Mouse (Mus musculus): ENCODE measurements around the gene Pknox1. TPM values are rescaled to one million over a fixed set of nuclear protein-coding genes. Genes with fewer than 3 reads are reported as not detected.
A peak's percentile ranks its signal among the peaks of the same experiment; 100 is the strongest.
"Not testable (repeated sequence)": the region's sequence is repeated elsewhere in the genome, so short reads cannot be mapped to it uniquely, and the experiment has no call there.

Pknox1 gene
- 30.8 and 31.6 TPM in 2 replicates for total RNA-seq (2017)

- ATAC-seq (replicated peaks in 1 of 2; ENCODE audit: insufficient read depth in 1 of 2, low FRiP score in 2 of 2, low TSS enrichment in 1 of 2, low read depth in 1 of 2, poor library complexity in 2 of 2, severe bottlenecking in 2 of 2): peak; percentile 91 to 95
Observed at GRCm38 (mm10) chr17:31564015-31564857, at the start of gene Pknox1. Gene Pknox1, plus strand, starts transcription at chr17:31564734.

- ATAC-seq (replicated peaks in 1 of 2; ENCODE audit: insufficient read depth in 1 of 2, low FRiP score in 2 of 2, low TSS enrichment in 1 of 2, low read depth in 1 of 2, poor library complexity in 2 of 2, severe bottlenecking in 2 of 2): peak; percentile 47 to 59
Observed at GRCm38 (mm10) chr17:31519344-31519945, 45.1 kb upstream of the Pknox1 start.

- peak; percentile 95 to 98 for ATAC-seq (replicated peaks in 1 of 2; ENCODE audit: insufficient read depth in 1 of 2, low FRiP score in 2 of 2, low TSS enrichment in 1 of 2, low read depth in 1 of 2, poor library complexity in 2 of 2, severe bottlenecking in 2 of 2)
Observed at GRCm38 (mm10) chr17:31519946-31520838, 44.3 kb upstream of the Pknox1 start, which contains the start of the genes Wdr4 and Ndufv3. Gene Wdr4, minus strand, starts transcription at chr17:31519980. Gene Ndufv3, plus strand, starts transcription at chr17:31520115.

- ATAC-seq (replicated peaks in 1 of 2; ENCODE audit: insufficient read depth in 1 of 2, low FRiP score in 2 of 2, low TSS enrichment in 1 of 2, low read depth in 1 of 2, poor library complexity in 2 of 2, severe bottlenecking in 2 of 2): no peak
Observed at GRCm38 (mm10) chr17:31520895-31521294, 43.6 kb upstream of the Pknox1 start.

GRCm38 (mm10) chr17:31521948-31522347 lies 42.6 kb upstream of the Pknox1 start:
- ATAC-seq (replicated peaks in 1 of 2; ENCODE audit: insufficient read depth in 1 of 2, low FRiP score in 2 of 2, low TSS enrichment in 1 of 2, low read depth in 1 of 2, poor library complexity in 2 of 2, severe bottlenecking in 2 of 2): no peak

GRCm38 (mm10) chr17:31525114-31525513 lies 39.4 kb upstream of the Pknox1 start:
- ATAC-seq (replicated peaks in 1 of 2; ENCODE audit: insufficient read depth in 1 of 2, low FRiP score in 2 of 2, low TSS enrichment in 1 of 2, low read depth in 1 of 2, poor library complexity in 2 of 2, severe bottlenecking in 2 of 2): no peak

GRCm38 (mm10) chr17:31525816-31526215 lies 38.7 kb upstream of the Pknox1 start:
- ATAC-seq (replicated peaks in 1 of 2; ENCODE audit: insufficient read depth in 1 of 2, low FRiP score in 2 of 2, low TSS enrichment in 1 of 2, low read depth in 1 of 2, poor library complexity in 2 of 2, severe bottlenecking in 2 of 2): no peak

GRCm38 (mm10) chr17:31529314-31529713 lies 35.2 kb upstream of the Pknox1 start:
- peak in 1 of 2 experiments; percentile 71; a peak in 1 of 4 replicates for ATAC-seq (replicated peaks in 1 of 2; ENCODE audit: insufficient read depth in 1 of 2, low FRiP score in 2 of 2, low TSS enrichment in 1 of 2, low read depth in 1 of 2, poor library complexity in 2 of 2, severe bottlenecking in 2 of 2)

- no peak for ATAC-seq (replicated peaks in 1 of 2; ENCODE audit: insufficient read depth in 1 of 2, low FRiP score in 2 of 2, low TSS enrichment in 1 of 2, low read depth in 1 of 2, poor library complexity in 2 of 2, severe bottlenecking in 2 of 2)
Observed at GRCm38 (mm10) chr17:31531441-31532158, 32.9 kb upstream of the Pknox1 start.

GRCm38 (mm10) chr17:31532331-31532730 lies 32.2 kb upstream of the Pknox1 start:
- ATAC-seq (replicated peaks in 1 of 2; ENCODE audit: insufficient read depth in 1 of 2, low FRiP score in 2 of 2, low TSS enrichment in 1 of 2, low read depth in 1 of 2, poor library complexity in 2 of 2, severe bottlenecking in 2 of 2): not testable (repeated sequence)

GRCm38 (mm10) chr17:31535358-31535757 lies 29.2 kb upstream of the Pknox1 start:
- no peak for ATAC-seq (replicated peaks in 1 of 2; ENCODE audit: insufficient read depth in 1 of 2, low FRiP score in 2 of 2, low TSS enrichment in 1 of 2, low read depth in 1 of 2, poor library complexity in 2 of 2, severe bottlenecking in 2 of 2)

- no peak for ATAC-seq (replicated peaks in 1 of 2; ENCODE audit: insufficient read depth in 1 of 2, low FRiP score in 2 of 2, low TSS enrichment in 1 of 2, low read depth in 1 of 2, poor library complexity in 2 of 2, severe bottlenecking in 2 of 2)
Observed at GRCm38 (mm10) chr17:31535871-31536629, 28.5 kb upstream of the Pknox1 start.

- ATAC-seq (replicated peaks in 1 of 2; ENCODE audit: insufficient read depth in 1 of 2, low FRiP score in 2 of 2, low TSS enrichment in 1 of 2, low read depth in 1 of 2, poor library complexity in 2 of 2, severe bottlenecking in 2 of 2): no peak
Observed at GRCm38 (mm10) chr17:31540101-31540500, 24.4 kb upstream of the Pknox1 start.

- no peak for ATAC-seq (replicated peaks in 1 of 2; ENCODE audit: insufficient read depth in 1 of 2, low FRiP score in 2 of 2, low TSS enrichment in 1 of 2, low read depth in 1 of 2, poor library complexity in 2 of 2, severe bottlenecking in 2 of 2)
Observed at GRCm38 (mm10) chr17:31540809-31541459, 23.6 kb upstream of the Pknox1 start.

- no peak for ATAC-seq (replicated peaks in 1 of 2; ENCODE audit: insufficient read depth in 1 of 2, low FRiP score in 2 of 2, low TSS enrichment in 1 of 2, low read depth in 1 of 2, poor library complexity in 2 of 2, severe bottlenecking in 2 of 2)
Observed at GRCm38 (mm10) chr17:31541460-31541831, 23.1 kb upstream of the Pknox1 start.

GRCm38 (mm10) chr17:31543574-31543973 lies 21.0 kb upstream of the Pknox1 start:
- no peak for ATAC-seq (replicated peaks in 1 of 2; ENCODE audit: insufficient read depth in 1 of 2, low FRiP score in 2 of 2, low TSS enrichment in 1 of 2, low read depth in 1 of 2, poor library complexity in 2 of 2, severe bottlenecking in 2 of 2)

Measured in hematopoietic stem cell, adult 5-6 weeks (primary cell).